Mouse (Mus musculus): ENCODE results near the gene Tacr2.

Gene Tacr2

DNA sequence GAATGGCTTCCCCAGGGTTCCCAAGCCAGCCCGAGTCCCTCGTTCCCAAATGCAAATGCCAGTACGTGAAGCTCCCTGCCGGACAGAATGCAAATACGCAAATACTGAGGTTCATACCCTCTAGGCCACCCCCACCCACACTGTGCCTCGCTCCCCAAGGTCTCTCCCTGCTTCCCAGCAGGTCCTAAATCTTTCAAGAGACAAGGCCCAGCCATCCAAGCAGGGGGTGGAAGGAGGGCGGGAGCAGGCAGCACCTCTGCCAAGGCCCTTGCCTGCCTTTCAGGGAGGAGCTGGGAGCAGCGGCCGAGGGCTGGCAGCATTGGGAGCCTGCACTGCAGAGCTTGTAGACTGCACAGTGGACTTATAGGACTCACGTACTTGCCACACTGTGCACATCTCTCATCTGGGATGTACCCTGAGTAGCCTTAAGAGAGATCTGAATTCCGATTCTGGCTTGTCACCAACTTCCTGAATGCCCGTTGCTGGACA, at the start of gene Tacr2:
TSS of gene Tacr2 (plus strand) at position 439 of the 489 bp plus-strand sequence.
- no peak for DNase-seq

DNA sequence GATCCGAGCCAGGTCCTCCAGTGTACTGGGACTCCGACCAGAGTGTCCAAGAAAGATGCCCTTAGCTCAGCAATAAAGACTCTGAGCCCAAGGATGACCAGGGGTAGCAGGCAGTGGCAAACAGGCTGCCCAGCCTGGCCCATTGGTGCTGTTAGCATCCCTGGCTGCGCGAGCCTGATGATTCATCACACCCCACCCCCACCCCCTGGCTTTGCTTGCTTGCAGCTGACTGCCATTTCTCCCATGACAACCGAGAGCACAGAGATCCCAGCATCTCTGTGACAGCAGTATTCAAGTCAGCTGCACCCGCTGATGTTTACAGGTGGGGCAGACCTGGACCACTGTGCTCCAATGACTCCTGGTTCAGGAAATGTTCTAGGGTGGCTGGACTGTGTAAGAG, 49.7 kb upstream of the Tacr2 start:
- no peak for DNase-seq

DNA sequence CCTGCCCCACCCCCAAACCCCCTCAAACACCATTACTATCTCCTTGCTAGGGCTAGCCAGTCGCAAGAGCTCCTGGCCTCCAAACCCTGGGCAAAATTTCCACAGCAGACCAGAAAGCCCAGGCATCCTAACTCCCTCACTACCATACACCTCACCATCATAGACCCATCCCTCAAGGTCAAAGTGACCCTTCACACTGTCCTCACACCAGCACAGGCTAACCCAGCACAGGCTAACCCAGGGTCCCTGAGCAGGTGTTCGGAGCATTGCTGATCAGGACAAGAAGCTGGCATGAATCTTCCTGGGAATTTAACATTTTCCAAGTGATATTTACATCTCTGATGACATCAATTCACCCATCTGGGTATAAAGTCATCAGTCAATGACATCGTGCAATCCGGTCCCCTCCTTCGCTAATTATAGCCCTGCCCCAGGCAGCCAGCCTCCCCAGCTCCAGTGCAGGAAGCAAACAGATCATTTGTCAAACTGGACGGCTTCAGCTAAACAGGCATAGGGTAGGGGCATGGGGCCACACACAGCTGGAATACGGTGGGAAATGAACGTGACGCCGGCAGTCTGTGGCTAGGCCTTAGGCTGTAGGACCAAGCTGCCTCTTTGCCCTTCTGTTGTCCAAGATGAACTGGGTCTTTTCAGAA, 43.9 kb upstream of the Tacr2 start:
- DNase-seq: no peak

DNA sequence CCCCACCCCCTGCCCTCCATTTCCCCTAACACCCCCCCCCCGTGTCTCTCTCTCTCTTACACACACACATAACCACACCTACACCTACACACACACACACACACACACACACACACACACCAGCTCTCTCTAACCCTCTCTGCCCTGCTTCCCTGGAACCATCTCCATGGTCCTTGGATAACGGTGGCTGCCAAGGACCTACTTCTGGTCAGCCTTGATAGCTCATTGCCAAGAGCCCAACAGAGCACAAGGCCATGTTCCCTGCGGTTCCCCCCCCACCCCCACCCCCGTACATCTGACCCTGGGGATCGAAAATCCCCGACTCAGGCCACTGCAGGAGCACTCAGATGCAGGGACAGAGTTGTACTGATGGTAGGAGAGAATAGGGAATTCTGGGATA, 40.9 kb upstream of the Tacr2 start:
- DNase-seq: no peak

DNA sequence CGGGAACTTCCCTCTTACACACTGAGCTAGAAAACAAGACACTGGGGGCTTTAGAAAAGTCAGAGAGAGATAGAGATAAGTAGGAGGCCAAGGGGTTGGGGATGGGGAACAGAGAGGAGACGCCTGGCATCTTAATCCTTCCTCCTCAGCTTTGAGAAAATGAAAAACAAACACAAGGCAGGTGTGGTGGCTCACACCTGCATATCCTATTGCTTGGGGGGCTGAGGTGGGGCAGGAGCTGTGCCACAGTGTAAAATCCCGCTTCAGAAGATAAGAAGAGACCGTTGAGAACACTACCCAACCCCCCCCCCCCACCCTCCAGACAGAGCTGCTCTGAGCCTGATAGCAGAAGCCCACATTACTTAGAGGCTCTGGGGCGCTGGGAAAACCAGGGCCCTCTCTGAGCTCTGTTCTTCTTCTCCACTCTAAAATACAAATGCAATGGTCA, 37.0 kb upstream of the Tacr2 start:
- no peak for DNase-seq

DNA sequence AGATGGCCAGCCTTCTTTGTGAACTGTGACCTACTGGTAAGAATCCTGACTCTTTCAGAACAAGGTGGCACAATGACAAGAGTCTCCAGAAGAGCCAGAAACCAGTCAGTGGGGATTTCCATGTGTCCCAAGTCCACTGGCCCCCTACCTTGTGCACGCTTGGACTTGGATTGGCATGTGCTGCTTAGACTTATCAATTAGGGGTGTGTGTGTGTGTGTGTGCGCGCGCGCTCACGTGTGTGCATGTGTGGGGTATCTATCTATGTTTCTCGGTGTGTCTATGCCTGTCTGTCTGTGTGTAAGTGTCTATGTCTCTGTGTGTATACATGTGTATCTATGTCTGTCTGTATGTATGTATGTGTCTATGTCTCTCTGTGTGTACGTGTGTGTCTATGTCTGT, 36.6 kb upstream of the Tacr2 start:
- no peak for DNase-seq

DNA sequence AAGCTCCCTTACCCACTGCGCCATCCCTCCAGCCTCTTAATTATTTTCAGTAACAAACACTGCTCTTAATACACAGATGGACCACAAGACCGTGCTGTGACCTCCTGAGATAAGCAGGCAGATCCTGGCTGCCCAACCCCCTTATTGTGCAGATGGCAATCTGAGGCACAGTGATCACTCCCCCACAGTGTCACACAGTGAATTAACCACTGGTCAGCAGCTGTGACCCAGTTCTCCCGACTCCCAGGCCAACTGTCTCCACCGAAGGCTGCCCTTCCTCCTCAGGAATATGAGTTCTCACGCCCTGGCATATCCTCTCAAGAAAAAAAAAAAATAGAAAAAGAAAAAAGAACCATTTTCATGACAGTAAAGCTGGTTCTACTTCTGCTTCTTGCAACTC, 35.6 kb upstream of the Tacr2 start:
- peak; percentile 98 for DNase-seq

DNA sequence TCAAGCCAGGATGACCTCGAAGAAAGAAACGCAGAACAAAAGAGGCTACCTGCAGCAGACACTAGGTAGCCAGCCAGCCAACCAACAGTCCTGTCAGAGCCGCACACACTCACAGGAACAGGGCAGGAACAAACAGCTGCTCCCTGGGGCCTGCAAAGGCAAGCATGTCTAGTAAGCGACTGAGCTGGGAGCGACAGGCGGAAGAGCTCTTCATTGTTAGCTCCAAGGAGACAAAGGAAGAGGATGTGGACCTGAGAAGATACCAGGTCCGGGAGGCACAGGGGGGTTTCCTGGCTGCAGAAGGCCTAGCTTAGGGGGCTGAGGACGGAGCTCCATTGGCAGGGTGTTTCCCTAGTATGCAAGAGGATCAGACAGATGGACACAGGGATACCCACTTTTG, 35.0 kb upstream of the Tacr2 start:
- DNase-seq: peak; percentile 98

DNA sequence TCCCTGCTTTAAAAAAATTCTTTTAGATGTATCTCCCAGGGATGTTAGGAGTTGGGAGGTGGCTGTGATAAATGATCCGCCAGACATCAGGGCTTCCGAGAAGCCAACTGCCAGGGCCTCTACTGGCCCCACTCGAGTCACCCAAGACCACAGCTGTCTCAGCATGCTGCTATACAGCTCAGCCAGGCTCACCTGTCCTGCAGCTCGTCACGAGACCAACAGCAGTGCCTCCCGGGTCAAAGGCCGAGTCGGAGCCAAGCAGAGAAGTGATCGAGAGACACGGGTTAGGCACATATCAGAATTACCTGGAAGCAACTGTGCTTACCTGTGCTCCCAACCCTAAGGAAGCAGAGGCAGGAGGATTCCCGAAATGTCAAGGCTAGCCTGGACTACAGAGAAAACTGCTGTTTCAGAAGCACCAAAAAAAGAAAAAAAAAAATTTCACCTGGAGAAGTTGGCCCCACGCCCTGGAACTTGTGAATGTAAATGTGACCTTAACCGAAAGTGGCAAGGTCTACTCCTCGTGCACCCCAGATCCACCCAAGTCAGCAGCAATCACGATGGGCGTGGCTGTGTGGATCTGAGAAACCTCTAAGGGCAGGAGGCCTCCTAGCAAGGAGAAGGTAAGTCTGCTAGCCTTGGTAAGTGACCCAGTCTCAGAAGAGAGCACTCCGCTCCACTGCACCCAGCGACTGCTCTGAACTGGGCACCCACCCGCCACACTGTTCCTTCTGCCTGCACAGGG, 34.0 kb upstream of the Tacr2 start:
- no peak for DNase-seq

DNA sequence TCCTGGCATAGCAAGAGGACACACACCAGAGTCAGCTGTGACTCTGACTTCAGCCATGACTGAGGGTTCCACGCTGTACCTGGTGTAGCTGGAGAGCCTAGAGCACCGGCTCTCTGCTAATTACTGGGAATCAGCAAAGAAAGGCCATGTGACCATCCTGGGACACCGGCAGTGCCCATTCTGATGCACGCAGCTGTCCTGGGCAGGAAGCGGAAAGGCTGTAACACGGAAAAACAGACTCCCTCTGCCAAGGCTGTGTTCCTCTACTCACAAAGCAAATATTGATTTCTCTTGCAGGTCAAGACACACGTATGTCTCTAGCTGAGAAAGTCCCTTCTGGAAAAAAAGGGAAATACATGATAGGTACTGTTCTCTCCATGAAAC, 33.5 kb upstream of the Tacr2 start:
- DNase-seq: peak; percentile 56

DNA sequence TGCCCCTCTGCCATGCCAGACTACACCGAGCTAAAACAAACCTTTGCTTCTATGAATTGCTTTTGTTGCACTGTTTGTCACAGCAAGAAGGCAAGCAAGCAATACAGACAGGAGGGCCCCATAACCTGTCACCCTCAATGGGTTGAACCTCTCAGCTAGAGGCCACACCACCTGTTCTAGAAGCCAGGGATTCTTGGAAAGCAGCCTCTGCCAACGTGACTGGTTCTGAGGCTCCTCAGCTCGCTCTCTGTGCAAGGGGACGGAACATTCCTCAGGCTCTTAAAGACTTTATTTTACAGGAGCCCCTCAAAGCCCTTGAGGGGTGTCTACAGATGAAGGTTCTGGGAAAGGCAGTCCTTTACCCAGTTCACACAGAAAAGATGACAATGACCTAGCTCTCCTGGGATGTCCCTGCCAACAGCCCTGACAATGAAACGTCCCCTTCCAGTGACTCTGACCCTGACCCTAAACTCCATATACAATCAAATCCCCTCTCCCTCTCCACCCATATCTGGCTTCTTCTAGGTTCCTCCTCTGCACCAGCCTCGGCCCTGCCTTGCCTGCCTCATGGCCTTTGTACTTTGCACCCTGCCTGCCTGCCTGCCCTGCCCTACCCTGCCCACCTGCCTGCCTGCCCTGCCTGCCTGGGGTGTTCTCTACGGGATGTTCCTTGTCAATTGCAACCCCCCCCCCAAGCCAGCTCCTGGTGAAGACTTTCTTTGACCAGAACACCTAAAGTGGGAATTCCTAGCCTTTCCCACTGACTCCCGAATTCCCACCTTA, 31.3 kb upstream of the Tacr2 start:
- DNase-seq: no peak

DNA sequence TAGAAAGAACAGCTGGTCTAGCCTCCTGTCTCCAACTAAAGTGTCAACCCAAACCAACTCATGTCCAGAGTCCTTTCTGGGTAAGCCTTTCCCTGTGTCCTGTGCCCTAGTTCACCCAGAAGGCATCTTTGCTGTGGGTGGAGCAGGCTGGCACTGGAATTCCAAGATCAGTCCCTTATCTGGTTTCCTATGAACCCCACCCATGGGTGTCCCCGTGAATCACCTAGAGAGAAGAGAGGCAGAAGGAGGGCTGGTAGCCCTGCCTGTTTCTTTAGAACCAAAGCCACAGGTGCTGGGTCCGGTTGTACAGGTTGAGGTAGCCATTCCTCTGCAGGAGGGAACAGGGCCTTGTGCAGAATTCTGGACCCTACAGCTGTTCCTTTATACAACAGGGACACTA, 30.6 kb upstream of the Tacr2 start:
- no peak for DNase-seq

DNA sequence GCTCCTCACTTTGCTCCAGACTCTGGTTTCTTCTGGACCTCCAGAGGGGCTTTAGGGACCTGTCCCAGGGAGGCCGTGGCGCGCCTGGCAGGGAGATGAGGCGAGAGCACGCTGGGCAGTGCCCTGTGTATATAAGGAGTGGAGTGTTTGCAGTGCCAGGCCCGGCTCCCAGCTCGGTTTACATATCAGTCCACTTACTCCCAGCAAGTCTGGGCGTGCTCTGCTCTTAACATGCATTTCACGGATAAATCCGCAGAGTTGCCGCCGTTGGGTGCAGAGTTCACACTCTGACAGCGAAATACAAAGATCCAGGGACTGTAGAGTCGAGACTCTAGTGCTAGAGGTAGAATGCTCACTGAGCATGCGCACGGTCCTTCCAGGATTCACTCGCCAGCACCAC, 29.5 kb upstream of the Tacr2 start:
- no peak for DNase-seq

DNA sequence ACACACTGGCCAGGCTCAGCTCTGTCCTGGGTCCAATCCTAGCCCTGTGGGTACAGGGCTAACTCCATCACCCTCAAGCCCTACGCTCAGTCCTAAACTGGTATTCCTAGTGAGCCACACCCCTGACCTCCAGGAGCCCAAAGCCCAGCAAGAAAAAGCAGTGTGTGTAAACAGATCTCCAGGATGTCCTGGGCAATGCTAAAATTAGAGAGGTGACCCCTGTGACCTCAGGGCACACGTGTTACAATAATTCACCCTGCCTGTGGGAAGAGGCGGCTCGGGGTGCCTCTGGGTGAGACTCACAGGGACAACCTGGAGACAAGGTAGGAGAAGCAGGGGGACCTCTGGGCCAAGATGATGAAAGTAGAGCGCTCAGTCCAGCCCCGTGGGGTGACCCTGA, 28.0 kb upstream of the Tacr2 start:
- DNase-seq: no peak

DNA sequence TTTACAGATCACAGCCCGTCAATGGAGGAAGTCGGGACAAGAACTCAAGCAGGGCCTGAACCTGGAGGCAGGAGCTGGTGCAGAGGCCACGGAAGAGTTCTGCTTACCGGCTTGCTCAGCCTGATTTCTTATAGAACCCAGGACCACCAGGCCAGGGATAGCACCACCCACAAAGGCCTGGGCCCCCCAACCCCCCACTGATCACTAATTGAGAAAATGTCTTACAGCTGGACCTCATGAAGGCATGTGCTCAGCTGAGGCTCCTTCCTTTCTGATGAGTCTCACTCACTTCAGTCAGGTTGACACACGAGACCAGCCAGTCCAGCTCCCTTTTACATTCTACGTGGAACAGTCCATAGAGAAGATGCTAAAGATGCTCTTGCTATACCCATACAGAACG, 26.4 kb upstream of the Tacr2 start:
- no peak for DNase-seq

DNA sequence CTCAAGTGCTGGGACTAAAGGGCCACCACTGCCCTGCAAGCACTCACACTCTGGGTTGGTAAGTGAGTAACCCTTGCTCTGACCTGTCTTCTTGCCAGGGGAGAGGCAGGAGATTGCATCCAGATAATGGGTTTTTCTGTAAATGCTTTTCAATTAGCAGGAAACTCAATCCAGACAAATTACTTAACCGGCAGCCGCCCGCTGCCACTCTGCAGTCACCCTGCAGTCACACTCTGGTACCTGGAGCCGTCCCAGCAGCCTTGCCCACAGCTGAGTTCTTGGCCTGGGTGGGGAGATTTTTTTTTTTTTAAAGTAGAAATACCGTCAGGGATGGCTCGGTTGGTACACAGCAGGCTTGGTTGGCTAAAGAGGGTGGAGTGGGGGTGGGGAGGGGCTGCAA, 24.1 kb upstream of the Tacr2 start:
- DNase-seq: no peak

DNA sequence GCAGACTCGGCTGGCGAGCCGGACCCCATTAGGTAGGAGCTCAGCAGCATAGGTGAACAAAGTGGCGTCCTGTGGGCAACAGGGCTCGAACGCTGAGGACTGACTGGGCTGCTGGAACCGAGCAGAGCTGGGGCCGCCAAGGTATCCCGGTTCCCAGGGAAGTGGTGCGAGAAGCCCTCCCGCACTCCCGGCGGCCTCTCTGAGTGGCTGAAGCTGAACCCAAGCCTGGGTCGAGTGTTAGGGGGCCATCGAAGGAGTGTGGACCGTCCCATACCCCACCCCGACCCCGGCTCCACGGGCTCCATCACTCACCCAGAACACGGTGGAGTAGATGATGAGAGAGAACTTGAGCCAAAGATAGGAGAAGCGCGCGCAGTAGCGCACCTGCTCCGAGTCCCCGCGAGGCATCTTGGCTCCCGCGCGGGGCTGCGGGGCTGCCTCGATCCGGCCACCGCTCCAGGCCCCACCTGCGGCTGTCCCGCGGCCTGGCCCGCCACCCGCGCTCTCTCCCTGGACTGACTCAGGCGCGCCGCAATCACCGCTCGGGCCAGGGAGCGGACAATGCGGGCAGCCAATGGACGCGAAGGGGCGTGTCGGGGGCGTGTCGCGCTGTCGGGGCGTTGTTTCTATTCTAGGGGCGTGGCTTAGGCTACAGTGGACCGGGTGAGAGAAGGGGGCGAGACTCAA, 21.4 kb upstream of the Tacr2 start, which contains the start of gene Tspan15:
TSS of gene Tspan15 (minus strand) at position 544 of the 687 bp plus-strand sequence.
- DNase-seq: peak; percentile 97

DNA sequence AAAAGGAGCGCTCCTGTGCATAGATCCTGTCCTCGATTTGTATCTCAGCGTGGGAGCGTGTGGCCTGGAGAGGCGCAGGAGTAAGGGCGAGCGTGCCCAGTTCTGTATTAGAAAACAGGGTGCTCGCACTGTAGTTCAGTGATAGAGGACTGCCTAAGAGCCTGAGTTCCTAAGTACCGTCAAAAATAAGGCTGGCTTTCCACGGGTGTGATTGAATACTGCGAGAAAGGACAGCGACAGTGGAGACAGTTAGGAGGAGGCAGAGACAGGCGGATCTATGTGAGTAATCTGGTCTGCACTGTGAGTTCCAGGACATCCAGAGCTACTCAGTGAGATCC, 20.9 kb upstream of the Tacr2 start:
- no peak for DNase-seq

DNA sequence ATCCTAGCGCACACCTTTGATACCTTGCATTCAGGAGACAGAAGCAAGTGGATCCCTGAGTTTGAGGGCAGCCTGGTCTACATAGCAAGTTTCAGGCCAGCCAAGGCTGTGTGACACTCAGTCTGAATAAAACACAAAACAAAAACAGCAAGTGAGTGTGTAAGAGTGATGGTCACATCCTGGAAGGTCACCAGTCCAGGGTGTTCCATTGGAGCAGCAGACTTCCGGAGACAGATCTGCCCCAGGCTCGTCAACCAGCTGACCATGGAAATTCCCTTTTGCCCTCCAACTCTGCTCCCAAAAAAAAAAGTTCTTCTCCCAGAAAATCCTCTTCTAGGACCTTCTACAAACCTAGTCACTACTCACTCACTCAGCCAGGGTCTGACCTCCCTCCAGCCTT, 20.4 kb upstream of the Tacr2 start:
- no peak for DNase-seq

DNA sequence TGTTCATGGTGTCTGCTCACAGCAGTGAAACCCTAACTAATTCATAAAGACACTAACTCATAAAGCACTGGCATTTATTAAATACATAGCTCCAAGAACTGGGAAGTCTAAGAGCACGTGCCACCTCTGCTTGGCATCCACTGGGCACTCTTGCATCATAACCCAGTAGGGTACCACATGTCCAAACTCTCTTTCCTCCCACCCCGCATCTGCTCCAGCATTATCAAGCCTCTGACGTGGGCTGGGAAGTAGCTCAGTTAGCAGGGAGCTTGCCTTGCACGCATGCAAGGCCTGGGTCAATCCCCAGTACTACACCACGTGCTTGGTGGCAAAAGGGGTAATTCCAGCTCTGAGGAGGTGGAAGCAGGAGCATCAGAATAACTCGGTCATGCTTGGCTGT, 16.1 kb upstream of the Tacr2 start:
- no peak for DNase-seq

DNA sequence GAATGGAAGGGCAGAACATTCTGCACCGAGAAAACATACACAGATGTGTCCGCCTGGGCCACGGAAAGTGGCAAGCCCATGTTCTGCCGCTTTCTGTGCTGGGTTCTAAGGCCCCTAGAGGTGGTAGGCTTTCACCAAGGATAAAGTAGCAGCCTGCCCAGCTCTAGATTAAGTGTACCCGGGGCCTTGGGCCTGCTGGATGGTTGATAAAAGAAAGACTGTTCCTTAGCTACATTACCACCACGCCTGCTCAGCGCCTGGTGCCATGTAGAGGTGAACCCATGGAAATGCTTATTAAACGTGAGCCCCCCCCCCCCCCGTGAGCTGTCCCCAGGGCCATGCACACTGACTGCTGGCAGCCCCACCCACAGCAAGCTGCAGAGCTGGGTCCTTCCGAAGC, 15.0 kb upstream of the Tacr2 start:
- DNase-seq: no peak

DNA sequence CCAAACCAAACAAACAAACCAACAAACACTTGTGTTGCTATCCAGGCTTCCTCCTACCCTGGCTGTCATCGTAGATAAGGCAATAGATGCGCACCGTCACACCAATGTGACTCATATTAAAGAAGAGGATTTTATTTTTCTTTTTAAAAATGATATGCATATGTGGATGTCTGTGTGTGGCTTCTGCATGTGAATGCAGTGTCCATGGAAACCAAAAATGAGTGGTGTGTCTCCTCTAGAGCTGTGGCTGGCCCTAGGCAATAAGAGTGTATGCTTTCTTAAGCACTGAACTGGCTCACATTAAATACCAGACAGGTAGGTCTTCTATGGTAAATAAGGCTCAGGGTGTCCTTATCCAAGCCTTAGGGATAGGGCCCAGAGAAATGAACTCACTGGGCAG, 13.6 kb upstream of the Tacr2 start:
- DNase-seq: no peak

DNA sequence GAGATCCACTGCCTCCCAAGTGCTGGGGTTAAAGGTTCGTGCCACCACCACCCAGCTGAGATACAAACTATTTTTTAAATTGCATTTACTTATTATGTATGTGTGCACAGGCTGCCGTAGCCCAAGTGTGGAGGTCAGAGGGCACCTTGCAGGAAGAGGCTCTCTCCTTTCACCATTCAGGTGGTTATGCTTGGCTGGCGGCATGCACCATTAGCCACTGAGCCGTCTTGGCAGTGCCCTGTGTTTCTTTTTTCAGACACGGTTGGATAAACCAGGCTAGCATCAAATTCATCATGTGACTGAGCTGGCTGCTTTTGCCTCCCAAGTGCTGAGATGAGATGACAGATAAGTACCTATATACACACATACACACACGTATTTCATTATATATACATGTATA, 13.0 kb upstream of the Tacr2 start:
- peak; percentile 55 for DNase-seq
